Mouse (Mus musculus): Measurements from ENCODE around the gene Metap2.
A peak's percentile ranks its signal among the peaks of the same experiment; 100 is the strongest.

Metap2 gene

GRCm38 (mm10) chr10:93911326-93911725 lies 14.4 kb upstream of the Metap2 start:
- DNase-seq (ENCODE audit: low read depth, low spot score) = no peak

DNA sequence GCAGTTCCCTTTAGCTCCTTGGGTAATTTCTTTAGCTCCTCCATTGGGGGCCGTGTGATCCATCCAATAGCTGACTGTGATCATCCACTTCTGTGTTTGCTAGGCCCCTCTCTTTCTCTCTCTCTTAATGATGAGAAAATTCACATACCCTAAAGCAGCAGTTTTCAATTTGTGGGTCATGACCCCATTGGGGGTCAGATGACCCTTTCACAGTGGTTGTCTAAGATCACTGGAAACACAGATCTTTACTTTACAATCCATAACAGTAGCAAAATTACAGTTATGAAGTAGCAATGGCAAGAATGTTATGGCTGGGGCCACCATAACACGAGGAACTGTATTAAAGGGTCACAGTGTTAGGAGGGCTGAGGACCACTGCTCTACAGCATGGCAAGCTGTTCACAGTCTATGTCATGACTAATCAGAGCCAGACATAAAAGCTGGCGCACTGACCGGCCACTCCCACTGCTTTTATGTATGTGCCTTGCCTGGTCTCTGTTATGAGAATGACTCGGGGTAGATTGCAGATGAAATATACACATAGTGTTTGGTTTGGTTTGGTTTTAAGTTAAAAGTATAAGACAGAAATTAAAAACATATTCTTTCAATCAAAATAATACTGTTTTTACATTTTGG lies 13.0 kb upstream of the Metap2 start:
- no peak for DNase-seq (ENCODE audit: low read depth, low spot score)

GRCm38 (mm10) chr10:93909015-93909414 lies 12.1 kb upstream of the Metap2 start:
- no peak for DNase-seq (ENCODE audit: low read depth, low spot score)

DNA sequence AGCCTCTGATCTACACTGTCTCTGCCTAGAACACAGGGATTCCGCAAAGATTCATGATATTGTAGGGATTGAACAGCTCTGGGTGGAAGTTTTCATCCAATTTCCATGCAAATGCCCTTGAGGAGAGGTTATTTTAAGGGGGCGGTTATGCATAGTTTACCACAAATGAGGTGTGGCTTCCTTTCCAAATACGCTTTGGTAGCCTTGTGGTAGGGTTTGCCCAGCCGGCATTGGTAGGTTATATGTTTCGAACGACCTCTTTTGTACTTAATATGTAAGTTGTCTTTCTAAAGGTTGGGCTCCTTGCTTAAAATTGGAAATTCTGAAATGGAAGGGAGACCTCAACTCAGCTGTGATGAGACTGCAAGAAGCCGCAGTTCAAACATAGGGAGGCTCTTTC lies 11.6 kb upstream of the Metap2 start:
- DNase-seq (ENCODE audit: low read depth, low spot score) = no peak

- no peak for DNase-seq (ENCODE audit: low read depth, low spot score)
These were observed 10.5 kb upstream of the Metap2 start for GRCm38 (mm10) chr10:93907376-93907775.

- no peak for DNase-seq (ENCODE audit: low read depth, low spot score)
These were observed 3.0 kb upstream of the Metap2 start for GRCm38 (mm10) chr10:93899907-93900306.

DNA sequence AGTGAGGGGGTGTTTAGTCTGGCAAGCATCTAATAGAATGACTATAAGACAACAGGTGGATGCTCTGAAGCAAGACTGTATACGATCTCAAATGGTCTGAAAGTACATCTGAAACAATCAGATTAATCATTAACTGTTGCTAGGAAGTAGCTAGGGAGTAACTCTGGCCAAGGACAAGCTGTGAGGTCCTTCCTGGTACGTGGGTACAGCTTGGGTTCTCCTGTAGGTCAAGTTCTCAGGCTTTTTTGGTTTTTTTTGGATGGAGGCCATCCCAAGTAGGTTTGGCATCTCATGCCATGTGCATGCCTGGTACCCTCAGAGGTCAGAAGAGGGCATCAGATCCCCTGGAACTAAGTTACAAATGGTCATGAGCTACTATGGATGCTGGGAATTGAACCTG lies 2.4 kb upstream of the Metap2 start:
- DNase-seq (ENCODE audit: low read depth, low spot score) = no peak

GRCm38 (mm10) chr10:93892551-93892950 lies 4.3 kb downstream of the Metap2 start:
- no peak for DNase-seq (ENCODE audit: low read depth, low spot score)

GRCm38 (mm10) chr10:93891031-93891430 lies 5.9 kb downstream of the Metap2 start:
- no peak for DNase-seq (ENCODE audit: low read depth, low spot score)

- DNase-seq (ENCODE audit: low read depth, low spot score) = no peak
These were observed 6.3 kb downstream of the Metap2 start for GRCm38 (mm10) chr10:93890565-93890964.

GRCm38 (mm10) chr10:93889976-93890375 lies 6.9 kb downstream of the Metap2 start:
- DNase-seq (ENCODE audit: low read depth, low spot score) = peak; percentile 85

- peak; percentile 98 for DNase-seq (ENCODE audit: low read depth, low spot score)
These were observed 7.3 kb downstream of the Metap2 start for GRCm38 (mm10) chr10:93889579-93889950.

- DNase-seq (ENCODE audit: low read depth, low spot score) = peak; percentile 43
These were observed 7.8 kb downstream of the Metap2 start for GRCm38 (mm10) chr10:93888935-93889578.

DNA sequence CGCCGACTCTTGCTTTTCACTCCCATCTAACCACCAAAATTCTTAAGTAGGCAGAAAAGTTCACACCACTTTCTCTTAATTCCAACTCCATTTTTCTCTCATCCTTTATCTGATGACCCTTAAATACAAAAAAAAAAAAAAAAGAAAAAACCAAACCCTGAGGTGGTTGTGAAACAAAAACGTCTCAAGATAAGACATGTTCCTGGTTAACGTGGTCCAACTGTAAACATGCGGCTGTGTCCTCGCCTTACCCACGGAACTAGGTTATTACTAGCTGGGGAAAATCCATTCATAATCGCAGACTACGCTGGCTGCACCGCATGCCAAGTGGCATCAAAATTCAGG lies 8.3 kb downstream of the Metap2 start:
- no peak for DNase-seq (ENCODE audit: low read depth, low spot score)

GRCm38 (mm10) chr10:93885839-93886477 lies 10.9 kb downstream of the Metap2 start:
- no peak for DNase-seq (ENCODE audit: low read depth, low spot score)

GRCm38 (mm10) chr10:93882738-93883364 lies 14.0 kb downstream of the Metap2 start:
- DNase-seq (ENCODE audit: low read depth, low spot score) = no peak

- DNase-seq (ENCODE audit: low read depth, low spot score) = peak; percentile 8
These were observed 15.0 kb downstream of the Metap2 start for GRCm38 (mm10) chr10:93881918-93882317.

- DNase-seq (ENCODE audit: low read depth, low spot score) = no peak
These were observed 18.2 kb downstream of the Metap2 start for GRCm38 (mm10) chr10:93878732-93879131.

- DNase-seq (ENCODE audit: low read depth, low spot score) = no peak
These were observed 20.1 kb downstream of the Metap2 start for GRCm38 (mm10) chr10:93876772-93877171.

GRCm38 (mm10) chr10:93868886-93869285 lies 28.0 kb downstream of the Metap2 start:
- no peak for DNase-seq (ENCODE audit: low read depth, low spot score)

- DNase-seq (ENCODE audit: low read depth, low spot score) = no peak
These were observed 28.5 kb downstream of the Metap2 start for GRCm38 (mm10) chr10:93868401-93868800.

- peak; percentile 7 for DNase-seq (ENCODE audit: low read depth, low spot score)
These were observed 40.8 kb downstream of the Metap2 start for GRCm38 (mm10) chr10:93856095-93856494.

DNA sequence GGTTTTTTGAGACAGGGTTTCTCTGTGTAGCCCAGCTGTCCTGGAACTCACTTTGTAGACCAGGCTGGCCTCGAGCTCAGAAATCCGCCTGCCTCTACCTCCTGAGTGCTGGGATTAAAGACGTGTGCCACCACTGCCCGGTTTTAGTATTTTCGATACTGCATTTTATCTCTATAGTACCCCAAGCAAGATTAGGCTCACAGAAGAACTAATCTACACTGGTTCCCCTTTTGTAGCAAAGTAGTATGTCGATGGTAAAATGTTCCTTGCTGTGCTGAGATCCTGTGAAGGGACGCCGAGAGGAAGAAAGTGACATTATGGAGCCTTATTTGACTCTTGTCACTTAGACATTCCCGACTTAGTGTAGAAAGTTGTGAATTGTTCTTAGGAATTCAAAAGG lies 41.8 kb downstream of the Metap2 start:
- DNase-seq (ENCODE audit: low read depth, low spot score) = no peak

All from brain, adult 2 months (tissue).